Mouse (Mus musculus) liver, embryonic 11.5 days (tissue): ENCODE results near the gene Cnot3. TPM values are rescaled to one million over a fixed set of nuclear protein-coding genes. Genes with fewer than 3 reads are reported as not detected.

ENCODE experiments used
- ATAC-seq: fragments of 200-750 bp; cut with Nextera tagmentation; replicated peaks from 2 replicates; pipeline ENCODE4 v1.8.0; 2017; ENCODE audit warnings: moderate number of reproducible peaks, mild to moderate bottlenecking, moderate TSS enrichment, moderate library complexity; ENCODE audit not compliant: low FRiP score
- DNase-seq: peaks from one replicate; pipeline ENCODE4 v3.0.0-alpha.2; 2017; ENCODE audit warnings: low spot score
- H3K27ac ChIP-seq: fragments of 300-500 bp; sonication (generic); 2 replicates; pipeline ENCODE4 v1.5.1; 2014; ENCODE audit warnings: mild to moderate bottlenecking, low read depth, low read length, control low read depth
- H3K27me3 ChIP-seq: fragments of 300-500 bp; sonication (generic); replicated peaks from 2 replicates; pipeline ENCODE4 v1.6.1; 2014; ENCODE audit warnings: low read length, mixed read lengths; ENCODE audit not compliant: control insufficient read depth, insufficient read depth
- H3K36me3 ChIP-seq: fragments of 300-500 bp; sonication (generic); 2 replicates; pipeline ENCODE4 v1.6.1; 2014; ENCODE audit warnings: mild to moderate bottlenecking, low read length, moderate library complexity, mixed read lengths; ENCODE audit not compliant: control insufficient read depth, insufficient read depth
- H3K4me1 ChIP-seq: fragments of 300-500 bp; sonication (generic); replicated peaks from 2 replicates; pipeline ENCODE4 v1.6.1; 2014; ENCODE audit warnings: low read length, mixed read lengths; ENCODE audit not compliant: control insufficient read depth, insufficient read depth
- H3K4me2 ChIP-seq: fragments of 300-500 bp; sonication (generic); 2 replicates; pipeline ENCODE4 v1.6.1; 2014; ENCODE audit warnings: mild to moderate bottlenecking, control low read depth, moderate library complexity
- H3K4me3 ChIP-seq: fragments of 300-500 bp; sonication (generic); 2 replicates; pipeline ENCODE4 v1.5.1; 2014; ENCODE audit warnings: low read depth, low read length, control low read depth
- H3K9ac ChIP-seq: fragments of 300-500 bp; sonication (generic); 2 replicates; pipeline ENCODE4 v1.6.1; 2014; ENCODE audit warnings: low read depth, low read length, control low read depth
- H3K9me3 ChIP-seq: fragments of 300-500 bp; sonication (generic); 2 replicates; pipeline ENCODE4 v1.6.1; 2016; ENCODE audit warnings: low read length, inconsistent platforms, mixed read lengths; ENCODE audit not compliant: control insufficient read depth
- WGBS: fragments of 180-500 bp; shearing (Covaris S2); extraction: QIAGEN DNeasy Blood & Tissue Kit; methylation state at CpG from one replicate; pipeline ENCODE4 v1.1.7; 2014; 5-methylcytosine and 5-hydroxymethylcytosine counted together
- polyA plus RNA-seq: library from polyadenylated mRNA; unstranded; fragments of >200 nt; fragmentation: Nextera tagmentation; extraction: Ambion mirVana; gene quantifications from 2 replicates; pipeline ENCODE4 v1.2.1, GENCODE M21; 2014

Gene Cnot3
- polyA plus RNA-seq, 1 experiment from 2014 or later, result 76.5 TPM

DNA sequence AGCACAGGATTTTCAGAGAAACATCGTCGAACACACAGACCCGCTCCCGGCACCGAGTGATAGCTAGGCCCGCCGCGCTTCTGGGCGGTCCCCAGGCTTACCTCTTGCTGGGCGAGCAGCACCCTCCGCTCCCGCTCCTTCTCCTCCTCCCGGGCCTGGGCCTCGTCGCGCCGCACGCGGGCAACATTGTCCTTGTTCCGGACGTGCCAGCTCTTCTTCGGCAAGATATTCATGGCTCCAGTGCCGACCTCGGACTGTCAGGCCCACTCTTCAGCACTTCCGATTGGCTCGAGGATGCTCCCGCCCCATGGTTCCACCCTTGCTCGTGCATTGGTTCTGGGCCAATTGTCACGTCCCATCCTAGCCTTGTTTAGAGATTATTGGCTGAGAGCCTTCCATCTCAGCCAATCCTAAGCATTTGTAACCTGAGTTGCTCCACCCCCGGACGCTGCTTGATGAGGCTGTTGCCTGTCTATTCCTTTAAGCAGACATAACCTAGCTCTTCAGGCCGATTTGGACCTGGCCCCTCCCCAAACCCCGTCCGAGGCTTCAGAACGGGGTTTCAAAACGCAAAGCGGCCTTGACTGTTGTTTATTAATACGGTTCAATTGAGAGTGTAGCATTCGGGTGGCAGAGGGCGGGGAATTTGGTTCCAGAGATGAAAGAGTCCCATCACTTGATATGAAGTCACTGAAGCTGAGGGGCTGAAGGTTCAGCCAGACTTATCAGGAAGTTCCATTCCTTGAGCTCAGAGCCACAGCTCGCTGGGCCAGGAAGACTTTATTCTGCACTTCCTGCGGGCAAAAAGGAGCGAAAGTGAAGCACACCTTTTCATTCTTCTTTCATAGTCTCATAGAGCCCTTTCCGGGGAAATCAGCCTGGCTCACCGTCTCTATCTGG lies 20.4 kb downstream of the Cnot3 start, which contains the start of gene Leng1:
Leng1 (minus strand) TSS at position 626 of the 900 bp plus-strand sequence.
- H3K4me3 ChIP-seq, result peak within 1 kb of the TSS; percentile 71
- H3K4me1 ChIP-seq, result peaks cover 14% of the 10 kb centered on the region
- H3K9ac ChIP-seq, result peak within 1 kb of the TSS; percentile 82
- H3K36me3 ChIP-seq, result peaks cover 19% of the 10 kb centered on the region
- H3K9me3 ChIP-seq, result no peaks in the 10 kb centered on the region
- DNase-seq (peak; percentile 84), ATAC-seq (peak; percentile 96)
- H3K4me2 ChIP-seq, result peak within 1 kb of the TSS; percentile 92
- H3K27ac ChIP-seq, result peak within 1 kb of the TSS; percentile 93
- WGBS, result 3% methylated on average over 45 of the region's 45 CpGs
- H3K27me3 ChIP-seq, result no peaks in the 10 kb centered on the region

DNA sequence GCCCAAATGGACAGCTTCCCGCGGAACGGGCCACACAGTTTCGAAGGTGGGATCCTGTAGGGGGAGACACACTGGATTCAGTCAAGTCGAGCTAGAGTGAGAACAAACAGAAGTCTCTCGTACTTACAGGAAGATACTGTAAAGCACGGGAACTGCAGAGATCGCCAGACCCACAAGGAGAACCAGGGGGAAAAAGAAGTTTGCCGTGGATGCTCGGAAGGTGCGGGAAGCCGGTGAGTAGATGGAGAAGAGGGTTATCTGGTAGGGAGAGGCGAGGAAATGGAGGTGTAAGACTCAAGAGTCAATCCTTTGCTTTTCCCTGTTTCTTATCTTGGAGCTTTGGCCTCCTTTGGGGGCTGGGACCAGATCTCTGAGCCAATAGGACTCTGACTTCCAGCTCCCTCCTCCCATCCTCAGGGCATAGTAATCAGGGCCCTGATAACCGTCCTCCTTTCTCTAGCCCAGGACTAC lies 21.9 kb downstream of the Cnot3 start:
- H3K36me3 ChIP-seq, result peaks cover 8% of the 10 kb centered on the region; the same call in 1 of the 2 replicates
- H3K4me3 ChIP-seq, result peak overlapping the region; percentile 71
- no peaks in the 10 kb centered on the region for H3K9me3 ChIP-seq
- H3K9ac ChIP-seq, result peak overlapping the region; percentile 66
- no peaks in the 10 kb centered on the region for H3K27me3 ChIP-seq
- 18% methylated on average over 14 of the region's 14 CpGs for WGBS
- no peak for DNase-seq
- ATAC-seq, result peak; percentile 30
- H3K27ac ChIP-seq, result peak overlapping the region; percentile 46; the same call in 1 of the 2 replicates
- H3K4me2 ChIP-seq, result peak overlapping the region; percentile 92
- H3K4me1 ChIP-seq, result peaks cover 14% of the 10 kb centered on the region

DNA sequence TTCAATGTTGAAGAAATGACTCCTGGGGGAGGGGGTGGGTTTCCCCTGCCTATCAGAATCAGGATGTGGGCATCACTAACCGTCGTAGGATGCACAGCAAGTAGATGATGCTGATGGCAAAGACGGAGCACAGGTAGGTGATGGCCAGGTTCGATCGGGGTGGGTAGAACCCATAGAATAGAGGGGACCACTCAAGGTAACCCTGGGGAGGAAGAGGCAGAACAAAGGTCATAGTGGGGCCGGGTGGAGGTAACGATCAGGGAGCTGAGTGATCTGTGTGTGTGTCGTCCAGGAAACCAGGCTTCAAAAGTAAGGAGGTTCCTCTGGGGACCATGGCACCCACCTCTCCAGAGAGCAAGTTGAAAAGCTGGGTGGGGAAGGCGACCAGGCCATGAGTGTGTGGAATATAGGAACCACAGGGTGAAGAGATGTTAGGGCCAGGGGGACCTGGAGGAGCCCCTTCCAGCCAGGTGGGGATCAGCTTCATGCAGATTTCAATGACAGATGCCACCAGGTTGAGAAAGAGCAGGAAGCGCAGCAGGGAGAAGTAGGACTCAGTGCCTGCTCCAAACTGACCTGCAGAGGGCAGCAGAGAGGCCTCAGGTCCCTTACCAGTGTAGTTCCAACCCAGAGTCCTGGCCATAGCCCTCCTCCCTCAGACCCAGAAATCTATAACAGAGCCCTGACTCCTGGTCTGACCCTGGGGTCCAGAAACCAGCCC lies 29.6 kb downstream of the Cnot3 start:
- DNase-seq (peak; percentile 67), ATAC-seq (peak; percentile 84)
- no peak overlapping the region for H3K4me3 ChIP-seq
- no peak overlapping the region for H3K9ac ChIP-seq
- no peak overlapping the region for H3K27ac ChIP-seq
- WGBS, result 59% methylated on average over 10 of the region's 10 CpGs
- H3K4me1 ChIP-seq, result no peaks in the 10 kb centered on the region; the same call in 1 of the 2 replicates
- no peak overlapping the region for H3K4me2 ChIP-seq
- no peaks in the 10 kb centered on the region for H3K9me3 ChIP-seq
- no peaks in the 10 kb centered on the region for H3K36me3 ChIP-seq
- H3K27me3 ChIP-seq, result no peaks in the 10 kb centered on the region

DNA sequence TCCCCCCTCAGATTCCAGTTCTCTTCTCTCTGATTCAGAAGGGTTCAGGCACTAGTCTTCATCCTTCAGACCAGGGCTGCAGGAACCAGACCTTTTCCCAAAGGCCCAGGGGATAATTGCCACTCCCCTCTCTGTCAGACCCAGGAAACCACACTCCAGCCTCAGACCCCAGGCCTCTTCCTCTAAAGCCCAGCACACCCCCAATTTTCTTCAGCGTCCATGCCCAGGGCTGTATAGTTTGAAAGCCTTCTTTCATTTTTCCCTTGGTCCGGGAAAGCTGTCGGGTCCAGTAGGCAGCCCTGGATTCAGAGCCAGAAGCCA lies 30.1 kb downstream of the Cnot3 start:
- H3K4me1 ChIP-seq, result no peaks in the 10 kb centered on the region; the same call in 1 of the 2 replicates
- no peaks in the 10 kb centered on the region for H3K9me3 ChIP-seq
- WGBS, result 53% methylated on average over 3 of the region's 3 CpGs
- H3K9ac ChIP-seq, result no peak overlapping the region
- H3K4me3 ChIP-seq, result no peak overlapping the region
- no peaks in the 10 kb centered on the region for H3K36me3 ChIP-seq
- DNase-seq (no peak), ATAC-seq (peak; percentile 21; the same call in 1 of the 2 replicates)
- no peaks in the 10 kb centered on the region for H3K27me3 ChIP-seq
- no peak overlapping the region for H3K4me2 ChIP-seq
- no peak overlapping the region for H3K27ac ChIP-seq

GRCm38 (mm10) chr7:3676371-3676770 lies 31.3 kb downstream of the Cnot3 start:
- DNase-seq (no peak), ATAC-seq (no peak)
- Histone ChIP-seq H3K27me3 (no peaks in the 10 kb centered on the region), H3K9ac (no peak overlapping the region), H3K27ac (no peak overlapping the region; the same call in 1 of the 2 replicates), H3K4me2 (no peak overlapping the region), H3K4me3 (no peak overlapping the region), H3K4me1 (no peaks in the 10 kb centered on the region; the same call in 1 of the 2 replicates), H3K36me3 (no peaks in the 10 kb centered on the region), H3K9me3 (no peaks in the 10 kb centered on the region)
- 82% methylated on average over 12 of the region's 12 CpGs for WGBS

DNA sequence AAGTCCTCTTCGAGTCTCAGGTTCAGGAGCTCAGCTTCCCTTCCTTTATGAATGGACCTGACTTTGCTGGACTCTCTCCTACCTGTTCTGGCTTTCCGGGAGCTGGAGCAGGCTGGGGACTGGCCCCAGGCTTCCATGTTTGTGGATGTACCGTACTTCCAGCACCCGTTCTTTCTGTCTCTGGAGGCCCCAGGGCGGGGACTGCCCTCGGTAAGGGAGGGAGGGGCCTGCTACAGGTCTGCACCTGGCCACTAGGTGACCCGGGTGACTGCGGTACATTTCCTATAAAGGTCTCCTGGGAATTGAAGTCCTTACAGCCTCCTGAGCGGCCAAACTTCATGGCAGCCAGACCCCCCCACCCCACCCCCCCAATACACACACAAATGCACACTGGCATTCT lies 32.3 kb downstream of the Cnot3 start, which contains the start of gene Tmc4:
Tmc4 (minus strand) TSS at position 212 of the 400 bp plus-strand sequence.
- DNase-seq (no peak), ATAC-seq (no peak)
- Histone ChIP-seq H3K27ac (no peak within 1 kb of the TSS), H3K27me3 (no peaks in the 10 kb centered on the region), H3K9me3 (no peaks in the 10 kb centered on the region), H3K9ac (no peak within 1 kb of the TSS), H3K4me2 (no peak within 1 kb of the TSS), H3K36me3 (no peaks in the 10 kb centered on the region), H3K4me3 (no peak within 1 kb of the TSS), H3K4me1 (no peaks in the 10 kb centered on the region; the same call in 1 of the 2 replicates)
- WGBS, result 49% methylated on average over 9 of the region's 9 CpGs

- H3K9me3 ChIP-seq, result no peaks in the 10 kb centered on the region
- H3K4me1 ChIP-seq, result no peaks in the 10 kb centered on the region
- no peak overlapping the region for H3K4me3 ChIP-seq
- no peak overlapping the region for H3K9ac ChIP-seq
- no peak overlapping the region for H3K4me2 ChIP-seq
- ATAC-seq (no peak), DNase-seq (no peak)
- peaks cover 11% of the 10 kb centered on the region for H3K36me3 ChIP-seq
- no peaks in the 10 kb centered on the region for H3K27me3 ChIP-seq
- WGBS, result 83% methylated on average over 10 of the region's 10 CpGs
- H3K27ac ChIP-seq, result no peak overlapping the region
These were observed 39.0 kb downstream of the Cnot3 start for GRCm38 (mm10) chr7:3683908-3684550.

GRCm38 (mm10) chr7:3684698-3685097 lies 39.6 kb downstream of the Cnot3 start:
- Histone ChIP-seq H3K9ac (no peak overlapping the region), H3K9me3 (no peaks in the 10 kb centered on the region), H3K36me3 (peaks cover 11% of the 10 kb centered on the region), H3K4me3 (no peak overlapping the region), H3K4me2 (no peak overlapping the region), H3K27me3 (no peaks in the 10 kb centered on the region), H3K27ac (no peak overlapping the region), H3K4me1 (no peaks in the 10 kb centered on the region)
- 89% methylated on average over 8 of the region's 8 CpGs for WGBS
- no peak for ATAC-seq
- no peak for DNase-seq
